In genomic region chr3:153302376-153302775, GRCm38 (mm10) we compare ENCODE assay signal across 21 mouse cellular contexts.
DNase-seq lines count a peak whose midpoint lies in the region; ATAC-seq lines count a peak whose summit lies in the region.
"Had no signal": no experiment of that assay in that cellular context is flagged by ENCODE, and none has a peak within 500 bp of the region (broad histone marks: within the 10 kb centered on the region; RNA-seq: fewer than 3 reads in every experiment).

No protein-coding gene starts in this region.

- peak; percentile 72 to 84 for DNase-seq in layer of hippocampus, adult 18-20 months (ENCODE audit: low spot score in 2 of 2)
- DNase-seq in layer of hippocampus, postnatal 25 days (ENCODE audit: extremely low spot score in 1 of 2, low spot score in 1 of 2): no peak
- DNase-seq in right cerebral cortex, adult 18-20 months: peak; percentile 41
- DNase-seq in right cerebral cortex, postnatal 10 days (ENCODE audit: low spot score in 2 of 2): no peak
- peak; percentile 57 to 70 for DNase-seq in layer of hippocampus, adult 8-10 months (ENCODE audit: low spot score in 2 of 2)
- peak; percentile 49 to 56 for DNase-seq in layer of hippocampus, postnatal 36 days
- DNase-seq: adrenal gland, adult 8-10 months; adrenal gland, postnatal 25 days; cerebellum, adult 18-20 months; cerebellum, adult 9-10 months; cerebellum, postnatal 14 days; forebrain, postnatal 0 days; gastrocnemius, postnatal 10 days; gastrocnemius, postnatal 36 days; heart, adult 2 months; heart, postnatal 14 days; heart, postnatal 4 days had no signal

- no peak for ATAC-seq in activated CD4-positive, CD25-positive, alpha-beta regulatory T cell, adult 4 months
- ATAC-seq: CD4-positive, CD25-positive, alpha-beta regulatory T cell, adult 4 months; forebrain, embryonic 14.5 days; forebrain, postnatal 0 days; hindbrain, postnatal 0 days had no signal

Comparison
In these comparisons a context has a peak if more than half of its experiments do, and no peak if none do; other contexts are left out.
1. DNase-seq: peak in layer of hippocampus, adult 18-20 months (2 of 2), right cerebral cortex, adult 18-20 months (single experiment), layer of hippocampus, adult 8-10 months (2 of 2) and layer of hippocampus, postnatal 36 days (2 of 2); none in layer of hippocampus, postnatal 25 days (0 of 2) and right cerebral cortex, postnatal 10 days (0 of 2).